Mouse (Mus musculus) MEL-GATA-1-ER (cell line): ENCODE results near the gene Mfsd4b3.
"Not testable (repeated sequence)": the region's sequence is repeated elsewhere in the genome, so short reads cannot be mapped to it uniquely, and the experiment has no call there.

Source experiments
- DNase-seq: peaks from one replicate; pipeline ENCODE4 v3.0.0-alpha.2; 2012; ENCODE audit warnings: low read depth; ENCODE audit errors: extremely low read depth

Gene Mfsd4b3

DNA sequence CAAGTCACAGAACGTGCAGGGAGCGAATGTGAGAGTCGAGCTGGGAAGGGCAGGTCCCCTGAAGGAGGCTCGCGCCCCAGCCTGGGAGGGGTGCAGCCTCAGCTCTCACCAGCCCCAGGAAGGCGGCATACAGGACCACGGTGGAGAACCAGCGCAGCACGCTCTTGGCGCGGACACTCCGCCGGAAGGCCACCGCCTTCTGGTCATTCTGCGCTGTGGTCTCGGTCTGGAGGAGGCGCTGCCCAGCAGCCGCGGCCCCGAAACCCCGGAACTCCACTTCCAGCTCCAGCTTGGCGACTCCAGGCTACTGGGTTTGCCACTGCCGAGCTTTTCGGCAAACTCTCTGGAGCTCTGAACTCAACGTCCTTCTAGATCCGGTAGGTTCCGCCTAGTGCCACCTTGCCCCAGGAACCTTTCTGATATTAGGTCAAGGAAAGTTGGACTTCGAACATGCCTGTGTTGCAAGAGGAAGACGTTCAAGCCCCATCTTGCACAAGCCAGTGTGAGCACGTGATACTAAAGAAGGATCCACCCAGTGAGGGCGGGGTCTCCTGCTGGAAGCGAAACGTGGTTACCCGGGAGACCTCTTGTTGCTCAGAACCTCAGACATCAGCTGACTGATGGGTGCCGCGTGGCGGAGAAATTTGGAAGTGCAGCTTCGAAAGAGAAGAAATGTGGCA, at the start of gene Mfsd4b3:
TSS of gene Mfsd4b3 (minus strand) at position 393 of the 680 bp plus-strand sequence.
- DNase-seq = peak; percentile 96

DNA sequence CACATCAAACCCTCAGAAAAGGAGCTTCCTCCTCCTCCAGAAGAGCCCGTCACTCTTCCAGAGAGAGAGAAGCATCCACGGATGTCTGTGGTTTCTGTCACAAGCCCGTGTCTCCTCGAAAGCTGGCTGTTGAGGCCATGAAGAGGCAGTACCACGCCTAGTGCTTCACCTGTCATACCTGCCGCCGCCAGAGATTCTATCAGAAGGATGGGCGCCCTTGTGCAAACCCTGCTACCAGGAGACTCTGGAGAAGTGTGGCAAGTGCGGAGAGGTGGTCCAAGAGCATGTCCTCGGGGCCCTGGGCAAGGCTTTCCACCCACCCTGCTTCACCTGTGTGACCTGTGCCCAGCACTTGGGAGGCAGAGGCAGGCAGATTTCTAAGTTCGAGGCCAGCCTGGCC, 49.6 kb upstream of the Mfsd4b3 start:
- no peak for DNase-seq

DNA sequence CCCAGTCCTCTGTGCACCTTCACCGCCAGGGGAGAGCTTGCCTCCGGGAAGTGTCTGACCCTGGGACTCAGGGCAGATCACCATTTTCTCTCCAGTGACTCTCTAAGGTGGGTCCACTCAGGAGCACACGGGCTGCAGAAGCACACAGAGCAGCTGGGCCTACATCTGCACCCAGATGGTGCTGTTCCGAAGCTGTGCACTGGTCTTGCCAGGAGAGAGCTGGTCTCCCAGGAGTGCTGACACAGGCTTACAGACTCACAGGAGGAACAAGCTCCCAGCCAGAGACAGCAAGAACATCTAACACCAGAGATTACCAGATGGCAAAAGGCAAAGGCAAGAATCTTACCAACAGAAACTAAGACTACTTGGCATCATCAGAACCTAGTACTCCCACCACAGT, 48.9 kb upstream of the Mfsd4b3 start:
- DNase-seq = not testable (repeated sequence)

DNA sequence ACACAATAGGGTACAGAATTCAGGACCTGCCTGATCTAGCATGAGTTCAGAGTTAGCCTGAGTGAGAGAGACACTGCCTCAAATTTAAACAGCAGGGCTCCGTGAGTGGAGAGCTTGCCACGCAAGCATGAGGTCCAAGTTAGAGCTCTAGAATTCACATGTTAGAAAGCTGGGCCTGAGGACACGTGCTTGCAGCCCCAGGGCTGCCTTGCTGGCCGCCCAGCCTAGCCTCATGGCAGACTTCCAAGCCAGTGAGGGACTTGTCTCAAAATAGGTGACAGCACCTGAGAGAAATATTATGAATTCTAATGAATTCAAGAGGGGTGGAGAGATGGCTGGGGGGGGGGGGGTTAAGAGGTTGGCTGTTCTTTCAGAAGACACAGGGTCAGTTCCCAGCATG, 48.0 kb upstream of the Mfsd4b3 start:
- no peak for DNase-seq

DNA sequence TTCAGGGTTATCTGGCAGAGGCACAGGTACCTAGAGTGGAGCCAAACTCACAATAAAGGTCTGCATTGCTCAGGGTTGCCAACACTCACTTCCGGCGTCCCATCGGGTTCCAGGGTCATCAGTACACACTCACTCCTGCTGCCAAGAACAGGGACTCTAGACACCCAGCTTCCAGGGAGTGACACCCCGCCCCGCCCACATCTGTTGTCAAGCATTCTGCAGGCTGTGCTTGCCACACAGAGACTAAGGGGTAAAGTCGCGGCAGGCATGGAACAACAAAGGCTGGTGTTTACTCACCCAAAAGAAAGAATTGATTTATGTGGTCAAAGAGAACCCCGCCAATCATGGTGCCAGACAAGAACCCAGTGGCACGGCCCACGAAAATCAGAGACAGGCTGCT, 47.0 kb upstream of the Mfsd4b3 start:
- no peak for DNase-seq

DNA sequence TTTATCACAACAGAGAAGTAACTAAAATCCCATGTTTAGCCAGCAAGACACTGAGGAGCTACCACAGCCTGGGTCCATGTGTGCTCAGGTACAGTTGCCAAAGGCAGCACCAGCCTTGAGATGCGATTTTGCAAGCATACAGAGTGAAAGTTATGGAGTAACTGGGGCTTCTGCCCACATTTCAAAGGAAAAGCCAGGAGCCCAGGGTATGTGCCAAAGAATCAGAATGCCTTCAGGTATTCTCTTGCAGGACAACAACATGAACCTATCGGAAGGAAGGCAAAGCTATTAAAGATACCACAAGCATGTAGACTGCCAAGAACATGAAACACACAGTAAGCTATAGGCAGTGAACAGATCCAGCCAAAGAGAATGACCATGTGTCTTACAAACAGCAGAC, 40.8 kb upstream of the Mfsd4b3 start:
- DNase-seq = no peak

DNA sequence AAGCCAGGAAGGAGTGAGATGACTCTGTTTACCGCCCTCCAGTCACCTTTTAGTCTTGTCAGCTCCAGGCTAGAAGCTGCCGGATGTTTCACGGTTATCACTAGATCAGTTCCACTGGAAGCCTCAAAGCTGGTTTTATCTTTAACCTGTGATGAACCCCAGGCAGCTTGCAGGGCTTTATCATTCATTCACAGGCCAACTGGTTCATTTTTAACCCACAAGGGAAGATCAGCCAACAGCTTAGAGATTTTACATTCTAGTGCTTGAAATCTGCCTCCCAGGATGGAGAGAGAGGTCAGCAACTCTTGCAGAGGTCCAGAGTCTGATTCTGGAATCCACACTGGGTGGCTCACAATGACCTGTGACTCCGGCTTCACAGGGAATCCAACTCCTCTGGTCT, 31.2 kb upstream of the Mfsd4b3 start:
- DNase-seq = no peak

DNA sequence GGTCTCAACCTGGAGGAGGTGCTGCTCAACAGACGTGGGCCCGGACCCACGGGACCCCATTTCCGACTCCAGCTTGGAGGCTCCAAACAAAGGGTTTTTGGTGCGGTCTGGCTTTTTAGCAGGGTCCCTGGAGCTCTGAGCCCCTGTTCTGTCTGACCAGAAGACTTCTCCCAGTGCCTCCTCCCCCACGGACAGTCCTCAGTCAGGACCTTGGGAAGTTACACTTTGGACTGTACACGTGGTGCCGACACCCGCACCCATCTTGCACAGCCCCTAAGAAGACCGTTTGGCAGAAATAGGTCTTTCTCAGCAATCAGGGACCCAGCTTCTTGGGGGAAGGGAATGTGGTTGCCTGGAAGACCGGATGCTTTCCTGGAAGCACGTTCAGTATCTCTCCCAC, 26.5 kb upstream of the Mfsd4b3 start, which contains the start of gene Mfsd4b5:
TSS of gene Mfsd4b5 (minus strand) at position 181 of the 400 bp plus-strand sequence.
- no peak for DNase-seq

DNA sequence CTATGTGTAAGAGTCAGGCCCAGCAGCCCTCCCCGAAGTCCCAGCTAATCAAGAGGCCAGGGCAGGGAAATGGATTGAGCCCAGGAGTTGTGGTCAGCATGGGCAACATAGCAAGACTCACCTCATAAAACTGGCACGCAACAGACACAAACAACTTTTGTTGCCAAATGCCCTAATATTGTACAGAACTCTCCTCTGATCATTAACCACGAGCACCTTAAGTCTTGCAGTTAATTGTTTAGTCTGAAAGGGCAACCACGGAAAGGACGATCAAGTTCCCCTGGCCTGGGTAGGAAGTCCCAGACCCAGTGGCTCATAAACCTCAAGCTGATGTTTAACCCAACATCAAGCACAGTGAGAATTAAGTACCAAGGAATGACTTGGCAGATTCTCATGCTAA, 22.7 kb upstream of the Mfsd4b3 start:
- no peak for DNase-seq

DNA sequence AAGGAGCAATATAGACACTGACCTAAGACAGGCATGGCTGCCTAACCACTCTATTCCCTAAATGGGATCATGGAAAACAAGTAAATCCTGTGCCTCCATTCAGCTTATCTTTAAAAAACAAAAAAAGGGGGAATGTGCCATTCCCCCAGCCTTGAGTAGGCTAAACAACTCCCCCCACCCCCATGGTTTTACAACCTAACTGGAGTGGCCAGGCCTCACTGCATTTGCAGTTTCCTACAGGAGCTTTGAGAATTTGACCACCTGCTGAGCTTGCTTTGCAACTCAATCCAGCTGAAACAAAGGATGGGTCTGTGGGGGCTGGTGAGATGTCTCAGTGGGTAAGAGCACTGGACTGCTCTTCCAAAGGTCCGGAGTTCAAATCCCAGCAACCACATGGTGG, 18.3 kb upstream of the Mfsd4b3 start:
- DNase-seq = no peak

DNA sequence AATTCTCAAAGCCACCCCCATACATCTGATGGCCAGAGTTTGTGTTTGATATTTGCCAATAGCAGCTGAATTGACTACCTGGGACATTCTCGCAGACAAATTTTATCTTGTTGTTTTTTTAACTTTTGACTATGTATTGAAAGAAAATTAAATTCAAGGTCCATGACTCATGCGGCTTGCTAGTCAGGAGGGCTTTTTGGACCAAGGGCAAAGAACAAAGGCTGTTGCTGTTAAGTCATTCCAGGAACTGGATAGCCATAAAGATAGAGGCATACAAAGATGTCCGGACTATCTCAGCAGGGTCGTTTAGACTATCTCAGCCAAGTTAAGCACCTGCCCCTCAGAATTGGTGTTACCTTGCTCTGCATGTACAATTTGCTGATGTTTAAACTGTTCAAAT, 17.4 kb upstream of the Mfsd4b3 start:
- DNase-seq = no peak

DNA sequence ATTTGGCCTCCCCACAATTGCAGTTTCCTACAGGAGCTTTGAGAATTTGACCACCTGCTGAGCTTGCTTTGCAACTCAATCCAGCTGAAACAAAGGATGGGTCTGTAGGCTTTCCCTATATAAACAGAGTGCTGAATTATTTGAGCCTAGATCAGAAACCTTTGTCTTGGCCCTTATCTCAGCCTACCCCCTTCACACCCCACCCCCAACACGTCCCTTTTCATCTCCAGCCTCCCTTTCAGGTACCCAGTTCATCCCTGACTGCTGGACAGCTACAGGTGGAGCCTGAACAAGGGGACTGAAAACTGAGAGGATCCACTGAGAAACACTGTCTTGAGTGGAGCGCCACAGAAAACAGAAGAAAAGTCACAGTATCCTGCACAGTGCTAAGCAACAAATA, 15.8 kb upstream of the Mfsd4b3 start:
- no peak for DNase-seq

DNA sequence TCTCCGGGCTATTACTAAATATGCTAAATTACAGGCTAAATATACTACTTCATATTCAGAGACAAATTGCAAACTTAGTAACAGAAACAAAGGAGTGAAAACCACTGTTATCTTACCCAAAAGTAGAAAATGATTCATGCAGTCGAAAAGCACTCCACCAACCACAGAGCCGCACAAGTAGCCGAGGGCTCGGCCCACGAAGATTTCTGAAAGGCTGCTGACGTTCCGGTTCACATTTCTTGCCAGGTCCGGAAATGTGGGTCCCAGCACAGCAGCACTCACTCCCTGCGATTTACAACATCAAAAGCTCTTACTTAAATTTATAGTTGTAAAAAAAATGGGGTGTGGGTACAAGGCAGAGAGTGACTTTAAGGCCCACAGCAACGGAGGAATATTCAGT, 15.0 kb upstream of the Mfsd4b3 start:
- DNase-seq = no peak

DNA sequence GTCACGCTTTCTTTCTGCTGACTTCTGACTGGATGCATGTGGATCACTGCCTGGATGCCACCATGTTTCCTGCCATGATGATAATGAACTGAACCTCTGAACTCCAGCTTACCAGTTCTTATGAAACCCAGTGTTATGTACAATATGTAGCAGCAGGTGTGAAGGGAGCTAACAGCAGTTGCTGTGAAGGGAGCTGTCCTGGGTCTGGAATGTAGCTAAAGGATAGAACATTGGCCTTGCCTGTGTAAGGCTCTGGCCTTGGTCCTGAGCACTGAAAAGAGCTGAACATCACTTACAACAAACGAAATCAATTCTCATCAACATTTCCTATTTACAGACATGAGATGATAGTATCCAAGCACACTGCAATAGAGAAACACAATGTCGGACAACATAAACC, 7.6 kb upstream of the Mfsd4b3 start:
- DNase-seq = no peak

DNA sequence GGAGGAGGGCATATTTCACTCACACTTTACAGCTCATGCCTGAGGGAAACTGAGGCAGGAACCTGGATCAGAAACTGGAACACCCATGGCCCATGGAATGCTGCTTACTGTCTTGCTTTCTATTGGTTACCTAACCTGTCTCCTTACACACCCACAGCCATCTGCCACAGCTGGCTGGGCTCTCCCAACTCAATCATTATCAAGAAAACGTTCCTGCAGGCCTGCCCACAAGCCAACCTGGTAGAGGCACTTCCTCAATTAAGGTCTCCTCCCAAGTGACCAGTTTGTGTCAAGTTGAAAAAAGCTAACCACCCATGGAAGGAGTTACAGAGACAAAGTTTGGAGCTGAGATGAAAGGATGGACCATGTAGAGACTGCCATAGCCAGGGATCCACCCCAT, 2.0 kb upstream of the Mfsd4b3 start:
- DNase-seq = peak; percentile 81

DNA sequence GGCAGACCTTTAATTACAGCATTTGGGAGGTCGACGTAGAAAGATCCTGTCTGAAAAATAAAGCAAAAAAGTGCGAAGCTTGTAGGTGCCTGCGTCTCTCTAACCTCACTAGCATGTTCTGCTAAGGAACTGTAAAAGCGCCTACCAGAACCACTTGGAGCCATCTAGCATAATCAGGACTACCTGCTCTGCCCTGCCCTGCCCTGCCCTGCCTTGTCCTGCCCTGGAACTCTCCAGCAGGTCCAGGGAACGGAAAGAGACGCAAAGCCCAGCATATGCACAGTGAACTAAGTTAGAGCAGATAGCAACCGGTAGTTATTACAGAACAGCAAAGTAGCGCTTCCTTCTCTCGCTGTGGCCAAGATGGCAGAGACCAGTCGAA, 479 bp upstream of the Mfsd4b3 start:
- DNase-seq = no peak

DNA sequence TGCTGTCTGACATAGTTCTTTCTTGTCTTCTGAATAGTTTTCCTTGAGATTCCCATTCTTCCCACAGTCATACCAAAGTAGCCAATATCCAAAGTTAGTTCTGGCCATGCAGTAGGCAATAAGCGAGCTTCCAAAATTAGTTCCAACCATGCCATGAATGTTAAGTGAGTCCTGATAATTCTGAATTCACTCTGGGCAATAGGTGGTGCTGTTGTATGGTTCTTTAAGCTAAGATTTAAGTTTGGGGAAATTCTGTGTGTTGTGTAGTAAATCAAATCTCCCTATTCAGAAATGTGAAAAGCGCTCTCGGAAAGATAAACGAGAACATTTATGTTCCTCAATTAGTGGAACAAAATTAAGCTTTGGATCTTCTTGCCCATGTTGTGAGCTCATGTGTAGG, 1.7 kb downstream of the Mfsd4b3 start:
- DNase-seq = no peak

DNA sequence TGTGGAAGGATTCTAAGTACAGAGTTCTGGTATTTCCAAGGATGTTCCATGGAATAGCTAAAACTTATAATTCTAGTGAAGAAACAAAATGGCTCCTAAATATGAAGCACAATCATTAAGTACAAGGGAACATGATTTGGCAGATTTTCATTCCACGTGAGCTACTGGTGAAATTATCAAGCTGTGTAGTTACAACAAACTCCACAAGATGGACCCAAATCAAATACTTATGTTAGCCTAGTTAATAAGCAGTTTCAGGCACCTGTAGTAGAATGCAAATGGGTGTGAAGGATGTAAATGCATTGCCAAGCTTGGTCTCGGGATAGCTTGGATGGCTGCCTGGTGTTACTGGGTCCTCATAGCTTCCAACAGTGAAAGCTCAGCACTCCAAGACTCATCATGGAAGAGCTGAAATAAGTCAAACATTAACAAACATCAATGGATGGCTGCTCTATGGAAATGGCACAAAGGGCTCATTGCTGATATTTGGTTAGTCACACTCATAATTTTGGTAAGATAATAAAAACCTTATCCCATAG, 3.5 kb downstream of the Mfsd4b3 start:
- no peak for DNase-seq

DNA sequence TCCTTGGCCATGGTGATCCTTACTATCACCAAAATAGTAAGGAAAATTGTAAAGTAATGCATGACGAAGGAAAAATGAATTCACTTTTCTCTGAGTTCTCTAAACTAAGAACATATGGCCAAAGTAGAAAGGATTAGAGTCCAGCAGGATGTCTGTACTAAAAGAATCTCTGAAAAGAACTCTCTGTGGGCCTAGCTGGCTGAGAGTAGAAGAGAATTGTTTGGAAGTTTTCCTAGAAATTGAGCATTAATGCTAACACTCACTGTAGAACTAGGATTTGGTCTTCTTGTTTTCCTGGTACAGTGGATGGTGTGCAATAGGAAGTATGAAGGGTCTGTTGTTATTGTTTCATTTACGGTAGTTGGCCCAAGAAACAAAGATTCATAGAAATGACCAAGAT, 4.8 kb downstream of the Mfsd4b3 start:
- no peak for DNase-seq

DNA sequence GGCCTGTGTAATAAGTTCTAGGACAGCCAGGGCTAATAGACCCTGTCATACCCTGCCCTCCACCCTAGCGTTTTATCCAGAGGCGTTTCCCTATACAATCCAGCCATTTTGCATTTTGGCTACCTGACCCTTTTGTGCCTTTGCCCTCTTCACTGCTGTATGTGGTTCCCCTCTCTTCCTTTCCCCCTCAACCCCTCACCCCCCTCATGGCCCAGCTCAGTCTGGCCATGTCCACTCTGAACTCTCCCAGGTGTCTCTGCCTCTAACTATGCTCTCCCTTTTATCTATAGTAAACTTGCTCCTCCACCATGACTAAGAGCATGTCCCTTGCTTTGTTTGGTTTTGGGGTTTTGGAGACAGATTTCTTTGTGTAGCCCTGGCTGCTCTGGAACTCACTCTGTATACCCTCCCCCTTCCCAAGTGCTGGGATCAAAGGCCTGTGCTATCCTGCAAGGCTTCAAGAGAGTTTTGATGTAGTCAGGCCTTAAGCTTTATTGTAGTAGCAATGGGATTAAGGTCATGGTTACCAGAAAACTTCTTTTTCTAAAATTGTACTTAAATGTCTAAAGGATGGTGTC, 10.5 kb downstream of the Mfsd4b3 start:
- DNase-seq = no peak

DNA sequence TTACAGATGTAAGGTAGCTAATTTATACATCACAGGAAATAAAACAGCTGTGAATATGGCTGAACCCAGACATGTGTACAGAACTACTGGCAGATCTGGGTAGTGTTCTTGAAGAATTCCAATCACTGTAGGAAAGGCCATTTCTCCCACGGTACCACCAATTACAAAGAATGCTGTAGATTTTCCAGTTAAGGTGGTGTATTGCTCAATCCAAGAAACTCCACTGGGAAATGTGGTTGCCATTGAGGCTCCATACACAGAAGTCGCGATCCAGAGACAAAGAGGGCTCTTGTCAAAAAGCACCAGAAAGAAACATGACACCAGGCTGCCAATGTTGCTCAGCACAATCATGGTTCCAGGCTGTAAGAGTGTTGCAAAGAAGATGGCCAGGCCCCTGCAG, 12.8 kb downstream of the Mfsd4b3 start:
- not testable (repeated sequence) for DNase-seq

DNA sequence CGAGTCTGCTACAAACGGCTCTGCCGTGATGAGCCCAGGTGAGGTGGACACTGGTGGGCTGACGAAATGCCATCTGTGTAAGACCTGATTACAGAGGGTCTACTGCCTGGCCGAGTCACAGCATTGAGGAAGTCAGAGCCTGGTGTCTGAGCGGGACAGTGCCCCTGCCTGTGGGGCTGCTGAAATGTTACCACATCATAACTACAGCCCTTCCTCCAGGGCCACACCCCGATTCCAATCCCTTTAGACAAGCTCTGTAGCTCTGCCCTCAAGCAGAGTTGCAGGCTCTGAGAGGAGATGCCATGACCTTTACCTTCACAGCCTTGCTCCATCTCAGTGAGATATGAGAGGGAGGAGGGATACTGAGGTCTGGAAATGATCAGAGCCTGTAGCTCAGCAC, 23.4 kb downstream of the Mfsd4b3 start:
- no peak for DNase-seq

DNA sequence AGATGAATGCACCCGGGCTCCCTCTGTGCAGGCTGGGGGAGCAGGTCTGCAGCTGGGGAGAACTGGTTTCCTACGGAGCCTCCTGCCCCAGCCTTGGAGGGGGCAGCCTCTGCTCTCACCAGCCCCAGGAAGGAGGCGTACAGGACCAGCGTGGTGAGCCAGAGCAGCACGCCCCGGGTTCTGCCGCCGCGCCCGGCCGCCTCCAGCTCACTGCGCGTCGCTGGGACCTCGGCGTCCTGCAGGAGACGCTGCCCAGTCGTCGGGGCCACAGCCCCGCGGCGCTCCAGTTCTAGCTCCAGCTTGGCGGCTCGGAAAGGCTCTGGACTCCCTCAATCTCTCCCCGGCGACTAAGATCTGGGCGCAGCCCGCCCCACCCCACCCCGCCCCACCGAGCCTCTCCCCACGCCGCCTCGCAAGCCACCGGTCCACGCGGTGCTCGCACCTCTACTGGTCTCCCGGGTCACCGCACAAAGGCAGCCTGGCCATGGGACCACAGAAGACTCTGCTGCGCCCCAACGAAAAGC, 33.3 kb downstream of the Mfsd4b3 start, which contains the start of gene Mfsd4b2:
TSS of gene Mfsd4b2 (minus strand) at position 308 of the 524 bp plus-strand sequence.
- DNase-seq = no peak
